Mouse (Mus musculus) cerebral cortex, adult 2 months (tissue): ENCODE data around the gene Zfp784.

Experiments
- WGBS: fragments of 180-500 bp; shearing (Covaris S2); methylation state at CpG from one replicate; pipeline ENCODE4 v1.1.7; 2018; 5-methylcytosine and 5-hydroxymethylcytosine counted together

Zfp784 gene

DNA sequence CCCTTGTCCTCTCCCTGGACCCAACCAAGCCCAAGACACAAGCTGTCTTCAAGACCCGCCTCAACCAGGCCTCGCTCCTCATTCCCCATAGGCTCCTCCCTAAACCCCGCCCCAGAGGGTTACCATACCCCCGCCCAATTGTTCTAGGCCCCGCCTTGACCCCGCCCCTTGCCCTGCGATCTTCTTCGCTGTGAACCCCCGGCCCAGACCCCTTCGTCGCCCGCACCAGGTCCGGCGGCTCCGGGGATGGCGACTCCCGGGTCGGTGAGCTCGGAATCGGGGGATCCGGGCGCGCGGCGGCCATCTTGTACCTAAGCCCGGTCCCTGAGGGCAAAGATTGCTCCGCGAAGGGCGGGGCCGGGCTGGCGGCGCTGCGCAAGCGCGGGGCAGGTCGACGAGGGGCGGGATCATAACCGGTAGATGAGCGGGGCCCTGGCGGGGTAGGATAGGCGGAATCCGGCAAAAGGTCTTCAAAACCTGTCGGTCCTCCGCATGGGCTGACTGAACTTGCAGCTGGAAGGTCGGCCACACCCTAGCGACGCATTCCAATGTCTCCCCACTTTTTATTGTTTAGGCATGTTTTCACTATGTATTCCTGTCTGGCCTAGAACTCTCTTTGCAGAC, at the start of gene Zfp784:
Gene Zfp784, minus strand, starts transcription at position 338 of the 624 bp plus-strand sequence.
- under 1% methylated on average over 48 of the region's 48 CpGs for WGBS

DNA sequence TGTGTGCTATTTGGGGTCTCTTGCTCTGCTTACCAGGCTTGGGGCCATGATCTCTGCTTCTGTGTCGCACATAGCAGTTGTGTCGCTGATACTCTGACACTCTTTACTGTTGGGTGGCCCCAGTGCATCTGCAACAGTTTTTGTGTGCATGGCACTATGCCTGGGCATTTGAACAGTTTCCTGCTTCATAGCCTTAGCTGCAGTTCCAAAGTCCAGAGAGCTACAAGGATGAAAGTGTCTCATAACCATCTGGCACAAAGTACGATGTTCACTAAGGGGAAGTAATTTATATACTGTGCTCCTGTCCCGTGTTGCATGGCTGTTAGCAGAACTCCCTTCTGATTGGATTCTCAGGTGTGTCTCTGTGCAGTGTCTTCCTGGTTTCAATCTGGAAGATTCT, 49.6 kb upstream of the Zfp784 start:
- WGBS, result 39% methylated on average over 4 of the region's 4 CpGs

DNA sequence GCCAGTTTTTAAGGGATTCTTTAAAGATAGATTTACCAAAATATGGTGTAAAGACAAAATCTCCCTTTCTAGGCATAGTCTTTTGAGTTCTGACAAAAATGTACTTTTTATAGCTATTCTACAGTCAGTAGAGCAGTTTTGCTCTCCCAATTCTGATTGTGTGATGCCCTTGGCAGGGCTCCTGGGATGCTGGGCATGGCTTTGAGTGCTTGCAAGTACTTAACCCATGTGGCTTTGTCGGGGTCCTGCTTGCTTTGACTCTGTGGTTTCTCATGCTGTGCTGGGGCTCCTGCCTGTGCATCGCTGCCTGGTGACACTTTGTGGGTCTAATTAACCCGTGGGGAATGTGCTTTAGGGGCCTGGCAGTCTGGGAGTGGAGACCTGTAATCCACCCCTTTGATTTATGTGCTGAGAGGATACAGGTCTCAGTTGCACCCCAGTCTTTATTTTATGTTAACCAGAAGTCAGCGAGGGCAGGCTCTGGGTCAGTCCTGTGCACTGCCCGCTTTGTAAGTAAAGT, 48.7 kb upstream of the Zfp784 start:
- WGBS, result 61% methylated on average over 5 of the region's 5 CpGs

GRCm38 (mm10) chr7:5085512-5085911, 47.3 kb upstream of the Zfp784 start:
- WGBS, result 94% methylated on average over 1 of the region's 1 CpGs

- WGBS, result 87% methylated on average over 18 of the region's 18 CpGs
These were observed 45.3 kb upstream of the Zfp784 start for GRCm38 (mm10) chr7:5083325-5084105.

DNA sequence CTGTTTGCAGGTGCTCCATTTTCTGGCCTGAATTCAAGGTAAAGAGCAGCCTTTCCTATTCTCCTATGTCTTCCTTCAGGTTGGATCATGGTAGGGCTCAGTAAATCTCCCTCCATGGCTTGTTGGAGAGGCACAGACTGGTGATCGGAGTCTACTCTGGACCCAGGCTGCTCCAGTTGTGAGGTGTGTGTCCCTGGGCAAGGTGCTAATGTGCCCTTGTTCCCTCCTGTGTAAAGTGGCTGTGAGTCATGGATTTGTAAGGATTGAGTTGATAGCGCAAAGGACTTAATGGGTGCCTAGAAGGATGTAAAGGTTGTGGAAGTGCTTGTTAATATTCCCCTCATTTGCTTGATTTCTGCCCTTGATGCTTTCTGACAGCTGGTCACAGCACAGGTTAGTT, 43.7 kb upstream of the Zfp784 start:
- WGBS, result 85% methylated on average over 2 of the region's 2 CpGs

- WGBS, result 26% methylated on average over 6 of the region's 6 CpGs
These were observed 43.0 kb upstream of the Zfp784 start for GRCm38 (mm10) chr7:5081241-5081640.

GRCm38 (mm10) chr7:5080815-5081214, 42.6 kb upstream of the Zfp784 start:
- WGBS, result 4% methylated on average over 6 of the region's 6 CpGs

GRCm38 (mm10) chr7:5080010-5080751, 41.9 kb upstream of the Zfp784 start, which contains the start of gene Epn1:
Gene Epn1, plus strand, starts transcription at chr7:5080235.
- WGBS, result under 1% methylated on average over 80 of the region's 81 CpGs

- WGBS, result 46% methylated on average over 10 of the region's 13 CpGs
These were observed 41.2 kb upstream of the Zfp784 start for GRCm38 (mm10) chr7:5079365-5080009.

GRCm38 (mm10) chr7:5076931-5077330, 38.7 kb upstream of the Zfp784 start:
- WGBS, result 85% methylated on average over 2 of the region's 2 CpGs

DNA sequence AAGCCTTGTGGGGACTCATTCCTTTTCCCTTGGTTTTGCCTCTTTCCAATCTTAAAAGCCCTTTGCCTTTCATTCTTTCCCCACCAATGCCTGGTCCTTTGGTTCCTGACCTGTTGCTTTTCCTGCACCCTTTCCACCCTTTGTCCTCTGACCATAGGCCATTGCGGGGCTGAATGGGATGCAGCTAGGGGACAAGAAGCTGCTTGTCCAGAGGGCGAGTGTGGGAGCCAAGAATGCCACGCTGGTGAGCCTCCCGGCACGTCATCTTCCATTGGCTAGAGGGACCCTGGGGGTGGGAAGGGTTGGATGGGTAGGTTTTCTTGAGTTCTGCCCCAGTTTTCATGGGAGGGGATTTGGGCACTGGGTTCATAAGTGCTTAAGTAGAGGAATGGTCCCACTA, 36.7 kb upstream of the Zfp784 start:
- 83% methylated on average over 5 of the region's 5 CpGs for WGBS

- 68% methylated on average over 1 of the region's 1 CpGs for WGBS
These were observed 35.3 kb upstream of the Zfp784 start for GRCm38 (mm10) chr7:5073586-5073985.

- 91% methylated on average over 6 of the region's 6 CpGs for WGBS
These were observed 26.6 kb upstream of the Zfp784 start for GRCm38 (mm10) chr7:5064886-5065285.

DNA sequence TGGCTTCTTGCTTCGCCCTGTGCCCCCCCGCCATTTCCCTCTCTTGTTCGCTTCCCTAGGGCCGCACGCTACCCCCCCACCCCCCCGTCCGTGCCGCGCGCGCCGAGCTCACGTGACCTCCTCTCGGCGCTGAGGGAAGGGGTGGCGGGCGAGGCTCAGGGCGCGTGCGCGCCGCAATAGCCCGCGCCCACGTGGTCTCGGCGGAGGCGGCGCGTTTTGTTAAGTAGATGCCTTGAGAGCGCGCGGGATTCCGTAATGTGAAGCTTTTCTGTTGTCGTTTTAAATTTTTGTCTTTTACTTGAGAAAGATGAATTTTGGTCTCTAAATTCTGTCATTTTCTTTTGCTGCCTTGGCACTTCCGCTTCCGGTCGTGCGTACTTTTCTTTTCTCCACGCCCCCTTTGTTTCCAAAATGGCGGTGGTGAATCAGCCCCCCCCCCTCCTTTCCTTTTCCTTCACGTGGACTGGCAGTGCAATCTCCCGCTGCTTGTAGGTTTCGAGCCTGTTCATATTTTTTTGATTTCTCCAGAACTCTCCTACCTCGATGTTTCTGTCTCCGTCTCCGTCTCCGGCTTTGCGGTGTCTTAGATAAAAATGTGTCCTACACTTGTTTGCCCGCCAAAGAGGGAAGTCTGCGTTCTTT, 24.2 kb upstream of the Zfp784 start:
- WGBS, result under 1% methylated on average over 50 of the region's 51 CpGs

GRCm38 (mm10) chr7:5061774-5062359, 23.6 kb upstream of the Zfp784 start, which contains the start of gene U2af2:
Gene U2af2, plus strand, starts transcription at chr7:5062143.
- under 1% methylated on average over 65 of the region's 65 CpGs for WGBS

GRCm38 (mm10) chr7:5060944-5061773, 22.9 kb upstream of the Zfp784 start:
- under 1% methylated on average over 60 of the region's 60 CpGs for WGBS

DNA sequence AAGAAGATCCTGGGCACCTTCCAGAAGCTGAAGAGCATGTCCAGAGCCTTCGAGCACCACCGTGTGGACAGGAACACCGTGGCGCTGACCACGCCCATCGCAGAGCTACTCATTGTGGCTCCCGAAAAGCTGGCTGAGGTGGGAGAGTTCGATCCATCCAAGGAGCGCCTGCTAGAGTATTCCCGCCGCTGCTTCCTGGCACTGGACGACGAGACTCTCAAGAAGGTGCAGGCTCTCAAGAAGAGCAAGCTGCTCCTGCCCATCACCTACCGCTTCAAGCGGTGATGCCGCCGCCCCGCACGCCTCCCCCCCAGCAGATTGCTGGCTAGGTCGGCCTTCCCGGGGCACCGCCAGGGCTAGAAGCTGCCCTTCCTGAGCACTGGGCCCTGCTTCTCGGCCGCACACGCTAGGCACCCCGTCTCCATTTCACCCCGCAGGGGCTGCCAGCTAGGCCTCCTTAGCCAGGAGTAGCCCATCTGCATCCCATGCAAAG, 22.0 kb upstream of the Zfp784 start:
- 1% methylated on average over 27 of the region's 27 CpGs for WGBS

DNA sequence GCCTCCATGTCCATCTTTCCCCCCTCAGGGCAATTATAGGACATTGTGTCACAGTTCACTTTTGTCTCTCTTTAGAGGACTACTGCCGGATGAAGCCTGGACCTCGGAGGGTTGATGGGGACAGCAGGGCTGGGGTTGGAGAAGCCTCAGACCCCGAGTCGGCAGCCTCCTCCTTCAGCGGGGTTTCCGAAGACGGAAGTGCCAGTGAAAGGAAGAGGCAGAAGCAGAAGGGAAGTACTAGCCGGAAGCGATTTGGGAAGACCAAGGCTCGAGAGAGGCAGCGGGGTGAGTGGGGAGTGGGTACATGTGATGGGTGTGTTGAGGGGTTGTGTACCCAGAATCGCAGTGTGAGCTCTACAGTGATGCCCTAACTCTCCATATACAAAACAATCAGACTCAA, 21.2 kb upstream of the Zfp784 start:
- 86% methylated on average over 12 of the region's 12 CpGs for WGBS

- 94% methylated on average over 1 of the region's 1 CpGs for WGBS
These were observed 20.4 kb upstream of the Zfp784 start for GRCm38 (mm10) chr7:5058631-5059030.
